Mouse (Mus musculus) gastrocnemius, postnatal 36 days (tissue): Measurements from ENCODE around the gene Hs3st5. TPM values are rescaled to one million over a fixed set of nuclear protein-coding genes. Genes with fewer than 3 reads are reported as not detected.
"Not testable (repeated sequence)": the region's sequence is repeated elsewhere in the genome, so short reads cannot be mapped to it uniquely, and the experiment has no call there.

Source experiments
- DNase-seq, 2 experiments: peaks; one replicate each; pipeline ENCODE4 v3.0.0; 2022
- intact Hi-C: fragments of 180-260 bp; cut with DNase I; formaldehyde crosslinking; loops from one replicate; pipeline ENCODE4 v1.15.1; 2025
- total RNA-seq, 2 experiments: library from RNA; stranded (reverse); gene quantifications; 2 replicates each; pipeline ENCODE4 v1.2.3; 2021

Gene Hs3st5
- total RNA-seq, 2 experiments from 2014 or later, result 2.0 to 6.7 TPM

GRCm38 (mm10) chr10:36554941-36555888, 48.6 kb downstream of the Hs3st5 start:
- no peak for DNase-seq
- intact Hi-C loops, result no loop called here

DNA sequence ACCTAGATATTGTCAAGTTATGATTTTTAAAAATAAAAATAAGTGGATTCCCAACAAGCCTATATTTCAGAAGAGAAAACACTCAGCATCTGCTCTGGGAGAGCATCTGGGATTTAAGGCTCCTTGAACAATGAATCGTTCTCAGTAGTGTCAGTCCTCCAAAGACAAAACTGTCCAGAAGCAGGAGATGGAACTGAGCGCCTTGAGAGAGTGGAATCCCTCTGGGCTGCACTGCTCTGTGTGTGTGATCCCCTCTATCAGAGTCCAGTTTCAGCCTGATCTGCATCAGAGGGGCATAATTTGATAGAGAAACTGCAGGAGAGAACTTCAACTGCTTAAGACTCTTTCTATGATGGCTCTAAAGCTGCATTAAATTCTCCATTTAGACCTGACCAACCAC, 49.5 kb downstream of the Hs3st5 start:
- intact Hi-C loops, result no loop called here
- DNase-seq, result no peak

GRCm38 (mm10) chr10:36557673-36558072, 51.1 kb downstream of the Hs3st5 start:
- no peak for DNase-seq
- intact Hi-C loops, result no loop called here

DNA sequence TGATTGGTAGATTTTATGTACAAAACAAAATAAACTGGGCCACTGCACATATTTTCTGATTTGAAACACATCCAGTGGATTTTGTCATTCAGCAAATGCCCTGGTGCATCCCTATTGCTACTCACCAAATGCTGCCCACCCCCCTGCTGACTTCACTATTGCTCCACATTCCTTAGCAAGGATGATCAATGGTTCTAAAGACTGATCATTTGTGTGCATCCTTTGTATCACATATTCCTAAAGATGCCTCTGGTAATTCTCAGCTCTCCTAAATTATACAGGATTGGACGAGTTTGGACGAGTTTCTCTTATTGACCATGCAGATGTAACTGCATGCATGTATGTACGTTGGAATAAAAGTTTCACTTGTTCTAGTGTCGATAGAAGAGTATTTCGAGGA, 52.1 kb downstream of the Hs3st5 start:
- no peak for DNase-seq
- intact Hi-C loops, result no loop called here

DNA sequence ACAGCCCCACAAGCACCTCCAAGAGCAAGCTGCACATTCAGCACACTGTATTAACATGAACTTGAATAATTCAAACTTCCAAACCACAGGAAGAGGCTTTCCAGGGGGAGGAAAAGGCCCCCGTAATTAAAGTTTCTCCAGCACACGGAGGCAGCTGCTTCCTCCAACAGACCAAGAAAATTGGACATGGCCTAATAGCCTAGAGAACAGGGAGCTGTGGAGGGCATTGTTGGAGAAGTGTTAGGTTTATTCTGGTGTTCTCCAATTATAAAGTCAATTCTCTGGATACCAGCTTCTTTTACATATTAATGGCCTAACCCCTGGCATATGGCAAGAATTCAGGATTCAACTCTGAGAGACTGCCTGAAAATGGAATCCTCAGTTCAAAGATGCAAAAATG, 60.6 kb downstream of the Hs3st5 start:
- DNase-seq, result no peak
- intact Hi-C loops, result no loop called here

DNA sequence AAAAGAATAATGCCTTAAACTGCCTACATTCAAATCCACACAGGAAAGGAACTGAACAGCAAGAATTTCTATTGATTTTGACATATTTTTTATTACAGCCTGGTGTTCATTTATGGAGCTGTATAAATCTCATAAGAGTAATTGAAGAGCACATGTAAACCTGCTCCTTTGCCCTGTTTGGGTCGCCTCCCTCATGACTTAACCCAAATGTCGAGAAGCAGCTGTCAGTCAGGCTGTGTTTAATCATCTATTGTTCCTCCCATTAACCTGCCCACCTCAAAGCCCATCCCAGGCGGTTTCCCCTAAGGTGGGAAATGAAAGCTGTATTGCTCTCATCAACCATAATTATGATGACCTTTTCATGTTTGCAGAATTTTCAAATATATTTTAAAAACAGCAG, 65.9 kb downstream of the Hs3st5 start:
- no peak for DNase-seq
- intact Hi-C loops, result no loop called here

DNA sequence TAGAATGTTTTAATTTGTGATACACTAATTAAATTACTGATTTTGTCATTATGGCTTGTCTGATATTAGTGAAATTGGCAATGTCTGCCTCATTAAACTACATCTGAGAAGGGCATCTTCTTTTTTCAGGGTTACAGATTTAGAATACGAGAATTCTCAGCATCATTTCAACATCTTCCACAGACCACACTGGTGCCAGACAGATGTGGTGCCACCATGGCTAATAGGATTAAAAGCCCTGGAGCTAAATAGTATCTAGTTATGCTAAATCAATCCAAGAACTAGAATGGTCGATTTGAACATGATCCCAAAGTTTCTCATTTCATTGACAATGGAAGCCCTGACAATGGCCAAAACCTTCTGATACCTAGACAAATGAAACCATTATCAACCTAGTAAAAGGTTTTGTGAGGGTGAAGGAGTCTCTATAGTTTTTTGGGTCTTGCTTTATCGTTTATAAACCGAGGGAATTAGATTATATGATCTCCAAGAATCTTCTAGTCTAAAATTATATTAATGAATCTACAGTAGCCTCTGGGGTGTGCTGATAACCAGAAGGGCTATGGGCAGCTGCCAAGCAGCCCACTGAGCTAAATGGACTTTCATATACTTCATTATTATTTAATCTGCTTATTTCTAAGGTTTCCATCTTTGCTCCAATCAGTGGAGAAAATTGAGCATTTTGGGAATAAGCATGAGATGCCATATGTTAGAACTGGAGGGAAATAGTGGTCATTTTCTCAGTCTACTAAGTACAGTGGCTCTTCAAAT, 71.9 kb downstream of the Hs3st5 start:
- intact Hi-C loops, result no loop called here
- no peak for DNase-seq

- intact Hi-C loops, result no loop called here
- no peak for DNase-seq
Observed at GRCm38 (mm10) chr10:36610400-36610799, 103.8 kb downstream of the Hs3st5 start.

- intact Hi-C loops, DNase-seq: not testable (repeated sequence)
Observed at GRCm38 (mm10) chr10:36611415-36611814, 104.8 kb downstream of the Hs3st5 start.

DNA sequence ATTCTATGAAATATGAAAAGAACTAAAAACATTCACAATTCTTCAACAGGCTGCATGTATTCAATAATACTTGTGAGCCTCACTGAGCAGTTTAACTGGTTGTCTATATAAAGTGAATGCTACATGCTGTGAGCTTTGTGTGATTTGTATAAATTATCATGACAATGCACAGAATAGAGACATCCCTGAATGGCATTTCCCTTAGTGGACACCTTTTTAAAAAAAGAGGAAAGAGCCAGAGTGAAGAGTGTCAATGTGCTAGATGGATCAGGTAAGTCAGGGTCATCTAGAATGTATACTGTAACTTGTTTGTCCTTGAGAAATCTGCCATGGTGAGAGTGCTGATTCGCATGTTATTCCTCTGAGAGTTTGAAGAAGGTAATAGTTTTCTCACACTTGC, 116.4 kb downstream of the Hs3st5 start:
- DNase-seq, result no peak
- intact Hi-C loops, result no loop called here

- intact Hi-C loops, result no loop called here
- peak in 1 of 2 experiments; percentile 3 for DNase-seq
Observed at GRCm38 (mm10) chr10:36627952-36628351, 121.3 kb downstream of the Hs3st5 start.

DNA sequence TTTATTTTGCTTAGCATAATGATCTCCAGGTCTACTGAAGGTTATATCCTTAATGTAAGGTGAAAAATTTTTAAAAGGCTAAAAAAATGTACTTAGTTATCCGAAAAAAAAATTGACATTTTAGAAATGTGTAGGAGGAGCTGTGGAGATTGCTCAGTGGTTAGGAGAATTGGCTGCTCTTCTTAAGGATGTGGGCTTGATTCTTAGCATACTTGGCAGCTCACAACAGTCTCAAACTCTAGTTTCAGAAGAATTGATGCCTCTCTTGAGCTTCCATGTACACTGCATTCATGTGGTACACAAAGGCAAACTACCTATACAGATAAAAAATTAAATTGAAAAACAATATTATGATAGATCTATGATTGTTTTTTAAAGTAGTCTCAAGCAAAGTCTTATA, 125.1 kb downstream of the Hs3st5 start:
- DNase-seq, result no peak

GRCm38 (mm10) chr10:36650653-36651052, 144.0 kb downstream of the Hs3st5 start:
- intact Hi-C loops, result no loop called here
- no peak for DNase-seq

More for the DNA sequence above, 125.1 kb downstream of the Hs3st5 start:
- intact Hi-C loops, result no loop called here

DNA sequence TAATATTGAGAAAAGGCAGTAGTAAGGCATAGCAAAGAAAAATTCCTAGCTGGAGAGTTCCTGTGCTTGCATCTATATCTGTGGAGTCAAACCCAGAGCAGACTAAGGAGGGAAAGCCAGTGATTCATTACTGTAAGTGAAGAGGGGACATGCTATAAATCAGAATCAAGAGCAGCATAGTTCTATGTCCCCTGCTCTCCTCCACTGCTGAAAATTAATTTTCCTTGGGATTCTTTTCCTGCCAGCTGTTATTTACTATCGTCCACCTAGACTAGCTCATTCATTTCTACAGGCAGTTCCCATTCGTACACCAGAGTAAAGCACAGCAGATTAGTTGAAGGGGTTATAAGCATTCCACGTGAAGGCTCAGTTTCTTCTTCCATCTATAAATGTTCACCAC, 207.4 kb downstream of the Hs3st5 start:
- no peak for DNase-seq
- intact Hi-C loops, result no loop called here

DNA sequence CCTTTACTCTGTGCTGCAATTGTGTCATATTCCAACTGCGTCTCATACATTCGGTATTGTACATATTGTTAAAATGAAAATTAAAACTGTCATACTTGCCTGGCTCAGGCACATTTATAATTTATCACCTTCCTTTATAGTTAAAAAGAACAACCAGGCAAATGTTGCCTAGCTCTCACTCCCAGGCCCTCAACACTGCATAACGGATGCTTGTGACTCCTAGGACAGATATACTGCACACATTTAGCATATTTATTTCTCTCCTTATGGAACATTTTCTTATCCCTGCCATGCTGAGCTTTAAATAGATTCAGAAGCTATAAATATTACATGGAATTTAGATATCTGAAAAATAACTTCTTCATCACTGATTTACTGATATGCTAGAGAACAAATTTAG, 219.6 kb downstream of the Hs3st5 start:
- no peak for DNase-seq
- intact Hi-C loops, result no loop called here

GRCm38 (mm10) chr10:36729361-36730098, 222.9 kb downstream of the Hs3st5 start:
- no peak for DNase-seq
- intact Hi-C loops, result no loop called here

- intact Hi-C loops, result no loop called here
Observed at GRCm38 (mm10) chr10:36739375-36739774, 232.8 kb downstream of the Hs3st5 start.

GRCm38 (mm10) chr10:36750021-36750420, 243.4 kb downstream of the Hs3st5 start:
- no peak for DNase-seq
- intact Hi-C loops, result no loop called here

More at GRCm38 (mm10) chr10:36739375-36739774, 232.8 kb downstream of the Hs3st5 start:
- DNase-seq, result no peak

GRCm38 (mm10) chr10:36754471-36754870, 247.9 kb downstream of the Hs3st5 start:
- DNase-seq, result no peak

DNA sequence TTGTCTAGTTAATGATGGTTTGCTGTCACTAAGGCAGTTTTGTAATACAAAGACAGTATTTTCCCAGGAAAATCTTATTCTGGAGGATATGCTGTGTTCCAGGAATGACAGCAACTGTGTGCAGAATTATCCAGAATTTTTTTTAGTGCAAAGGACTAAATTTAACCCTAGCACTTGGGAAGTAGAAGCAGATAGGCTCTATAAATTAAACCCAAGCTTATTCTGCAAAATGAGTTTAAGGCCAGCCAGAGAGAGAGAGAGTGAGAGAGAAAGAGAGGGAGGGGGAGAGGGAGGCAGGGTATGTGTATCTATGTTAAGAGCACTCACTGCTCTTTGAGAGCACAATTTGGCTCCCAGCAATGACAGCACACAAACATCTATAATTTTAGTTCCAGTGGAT, 267.0 kb downstream of the Hs3st5 start:
- intact Hi-C loops, result no loop called here
- DNase-seq, result no peak

More at GRCm38 (mm10) chr10:36754471-36754870, 247.9 kb downstream of the Hs3st5 start:
- intact Hi-C loops, result no loop called here

GRCm38 (mm10) chr10:36774898-36775297, 268.3 kb downstream of the Hs3st5 start:
- DNase-seq, result no peak
- intact Hi-C loops, result no loop called here
